Comparison of ENCODE assay signal across 8 mouse cellular contexts in genomic region chr2:125057250-125057815, GRCm38 (mm10). TPM values are rescaled to one million over a fixed set of nuclear protein-coding genes. Genes with fewer than 3 reads are reported as not detected.
DNase-seq lines count a peak whose midpoint lies in the region; ATAC-seq and TF ChIP-seq lines count a peak whose summit lies in the region.

No protein-coding gene starts in this region.

- no peak overlapping the region for H3K27ac ChIP-seq in kidney, adult 2 months (ENCODE audit: insufficient read depth, low read depth, low read length)
- no peak overlapping the region for H3K27ac ChIP-seq in kidney, embryonic 15.5 days
- peak overlapping the region; percentile 43 for H3K27ac ChIP-seq in layer of hippocampus, adult 2 months

- TF ChIP-seq CTCF in kidney, adult 2 months (conservative IDR thresholded peaks at IDR 0.05; ENCODE audit: insufficient read depth, insufficient read length, low read depth, low read length): peak; percentile 71
- TF ChIP-seq CTCF in layer of hippocampus, adult 2 months (conservative IDR thresholded peaks at IDR 0.05): peak; percentile 84

- DNase-seq in adrenal gland, adult (ENCODE audit: inconsistent age in 2 of 2, low spot score in 1 of 2): peak; percentile 11 to 41
- DNase-seq in adrenal gland, postnatal 4 days (ENCODE audit: low spot score in 2 of 2): no peak
- peak; percentile 55 for DNase-seq in kidney, adult 2 months
- DNase-seq in ZHBTc4 (ENCODE audit: low read depth, low spot score): peak; percentile 53
- peak; percentile 53 to 59 for DNase-seq in layer of hippocampus, adult 2 months (ENCODE audit: low spot score in 2 of 2)
- DNase-seq in spleen, postnatal 10 days (ENCODE audit: low spot score in 2 of 2): no peak
- DNase-seq in ovary, adult 18-20 months (ENCODE audit: low spot score): no peak

- H3K4me1 ChIP-seq in kidney, adult 2 months (ENCODE audit: control insufficient read depth, insufficient read depth, low read length): no peaks in the 10 kb centered on the region
- no peaks in the 10 kb centered on the region for H3K4me1 ChIP-seq in kidney, embryonic 15.5 days

- H3K9ac ChIP-seq in kidney, embryonic 15.5 days: no peak overlapping the region

- ATAC-seq in kidney, embryonic 15.5 days (replicated peaks; ENCODE audit: low FRiP score): no peak

- WGBS in kidney, adult 2 months: 23% methylated on average over 7 of the region's 7 CpGs
- 34% methylated on average over 7 of the region's 7 CpGs for WGBS in kidney, embryonic 15.5 days

- TF ChIP-seq POLR2A in kidney, adult 2 months (IDR thresholded peaks at IDR 0.05; ENCODE audit: low read depth, low read length): no peak

- no peak overlapping the region for H3K4me3 ChIP-seq in kidney, adult 2 months (ENCODE audit: insufficient read depth, low read depth, low read length)
- no peak overlapping the region for H3K4me3 ChIP-seq in kidney, embryonic 15.5 days (replicated peaks)
- H3K4me3 ChIP-seq in layer of hippocampus, adult 2 months: no peak overlapping the region

- H3K4me2 ChIP-seq in kidney, embryonic 15.5 days: no peak overlapping the region

- no peaks in the 10 kb centered on the region for H3K9me3 ChIP-seq in kidney, embryonic 15.5 days (replicated peaks)

- H3K27me3 ChIP-seq in kidney, adult 2 months (replicated peaks; ENCODE audit: control insufficient read depth, insufficient read depth, low read length): no peaks in the 10 kb centered on the region
- H3K27me3 ChIP-seq in kidney, embryonic 15.5 days: no peaks in the 10 kb centered on the region

- H3K36me3 ChIP-seq in kidney, adult 2 months (ENCODE audit: control insufficient read depth, insufficient read depth, low read length): no peaks in the 10 kb centered on the region
- no peaks in the 10 kb centered on the region for H3K36me3 ChIP-seq in kidney, embryonic 15.5 days

RNA-seq across cellular contexts. Expression of gene Slc24a5, which starts 10.6 kb away (rescaled TPM):
- under 1 TPM; 0.14 to 0.45 TPM for total RNA-seq in adrenal gland, postnatal 4 days (2021)
- 0.29 and 0.33 TPM in 2 replicates for polyA plus RNA-seq in kidney, adult 2 months (2012; rRNA removed)
- polyA plus RNA-seq in kidney, embryonic 15.5 days (2015; fragmentation: Nextera tagmentation; extraction: Ambion mirVana): 2.2 and 2.5 TPM in 2 replicates
- total RNA-seq in layer of hippocampus, adult 2 months (2021): under 1 TPM; 0.47 to 0.61 TPM

Comparison
In these comparisons a context has a peak if more than half of its experiments do, and no peak if none do; other contexts are left out.
1. DNase-seq: peak in adrenal gland, adult (2 of 2), kidney, adult 2 months (single experiment), ZHBTc4 (single experiment) and layer of hippocampus, adult 2 months (2 of 2); none in adrenal gland, postnatal 4 days (0 of 2), spleen, postnatal 10 days (0 of 2) and ovary, adult 18-20 months (single experiment).